Mouse (Mus musculus): ENCODE results near the gene Ltbp3. TPM values are rescaled to one million over a fixed set of nuclear protein-coding genes. Genes with fewer than 3 reads are reported as not detected.

Gene Ltbp3
- polyA plus RNA-seq, 1 experiment from 2014 or later = 1.4 TPM

GRCm38 (mm10) chr19:5731264-5731978 lies 9.3 kb upstream of the Ltbp3 start:
- peak; percentile 93 for DNase-seq
- H3K27ac ChIP-seq (ENCODE audit: low read depth) = 0 out of 2 replicates have a peak overlapping the region, but pooled peaks have one; percentile 5
- H3K27me3 ChIP-seq (ENCODE audit: insufficient read depth, low read length) = peaks cover 1% of the 10 kb centered on the region; the same call in 1 of the 2 replicates
- peaks cover 40% of the 10 kb centered on the region for H3K4me1 ChIP-seq (ENCODE audit: insufficient read depth)
- H3K4me3 ChIP-seq (ENCODE audit: low read depth, low read length) = peak overlapping the region; percentile 62
- H3K9ac ChIP-seq (replicated peaks) = peak overlapping the region; percentile 67
- ATAC-seq = peak; percentile 80
- under 1% methylated on average over 47 of the region's 47 CpGs for WGBS (ENCODE audit: insufficient replicate concordance)
- TF ChIP-seq EP300 (IDR thresholded peaks at IDR 0.05; ENCODE audit: low read depth) (peak; percentile 36; the same call in 1 of the 2 replicates), CTCF (IDR thresholded peaks at IDR 0.05; ENCODE audit: low read depth) (no peak)
- H3K4me2 ChIP-seq (ENCODE audit: low read depth, low read length) = peak overlapping the region; percentile 95
- H3K9me3 ChIP-seq (ENCODE audit: low read length) = no peaks in the 10 kb centered on the region
- no peaks in the 10 kb centered on the region; the same call in 1 of the 2 replicates for H3K36me3 ChIP-seq (replicated peaks; ENCODE audit: insufficient read depth, low read length)

GRCm38 (mm10) chr19:5734325-5734724 lies 6.4 kb upstream of the Ltbp3 start:
- Histone ChIP-seq H3K4me3 (ENCODE audit: low read depth, low read length) (no peak overlapping the region), H3K4me2 (ENCODE audit: low read depth, low read length) (no peak overlapping the region), H3K9ac (replicated peaks) (no peak overlapping the region), H3K4me1 (ENCODE audit: insufficient read depth) (peaks cover 20% of the 10 kb centered on the region), H3K9me3 (ENCODE audit: low read length) (no peaks in the 10 kb centered on the region), H3K36me3 (replicated peaks; ENCODE audit: insufficient read depth, low read length) (no peaks in the 10 kb centered on the region; the same call in 1 of the 2 replicates), H3K27me3 (ENCODE audit: insufficient read depth, low read length) (peaks cover 8% of the 10 kb centered on the region), H3K27ac (ENCODE audit: low read depth) (no peak overlapping the region)
- DNase-seq = no peak
- WGBS (ENCODE audit: insufficient replicate concordance) = 65% methylated on average over 9 of the region's 9 CpGs
- no peak for TF ChIP-seq EP300 (IDR thresholded peaks at IDR 0.05; ENCODE audit: low read depth)
- TF ChIP-seq CTCF (IDR thresholded peaks at IDR 0.05; ENCODE audit: low read depth) = no peak
- no peak for ATAC-seq

GRCm38 (mm10) chr19:5739446-5739845 lies 1.3 kb upstream of the Ltbp3 start:
- H3K9ac ChIP-seq (replicated peaks) = no peak overlapping the region
- H3K9me3 ChIP-seq (ENCODE audit: low read length) = no peaks in the 10 kb centered on the region
- H3K4me1 ChIP-seq (ENCODE audit: insufficient read depth) = peaks cover 2% of the 10 kb centered on the region; the same call in 1 of the 2 replicates
- H3K4me2 ChIP-seq (ENCODE audit: low read depth, low read length) = no peak overlapping the region
- no peaks in the 10 kb centered on the region for H3K36me3 ChIP-seq (replicated peaks; ENCODE audit: insufficient read depth, low read length)
- DNase-seq = no peak
- H3K27me3 ChIP-seq (ENCODE audit: insufficient read depth, low read length) = peaks cover 56% of the 10 kb centered on the region
- WGBS (ENCODE audit: insufficient replicate concordance) = 49% methylated on average over 2 of the region's 2 CpGs
- H3K4me3 ChIP-seq (ENCODE audit: low read depth, low read length) = no peak overlapping the region
- H3K27ac ChIP-seq (ENCODE audit: low read depth) = no peak overlapping the region
- TF ChIP-seq EP300 (IDR thresholded peaks at IDR 0.05; ENCODE audit: low read depth) (no peak), CTCF (IDR thresholded peaks at IDR 0.05; ENCODE audit: low read depth) (no peak)
- no peak for ATAC-seq

GRCm38 (mm10) chr19:5741641-5742240 lies 1.0 kb downstream of the Ltbp3 start:
- no peak for DNase-seq
- Histone ChIP-seq H3K36me3 (replicated peaks; ENCODE audit: insufficient read depth, low read length) (no peaks in the 10 kb centered on the region), H3K4me2 (ENCODE audit: low read depth, low read length) (peak overlapping the region; percentile 69), H3K9ac (replicated peaks) (peak overlapping the region; percentile 43), H3K9me3 (ENCODE audit: low read length) (no peaks in the 10 kb centered on the region), H3K27ac (ENCODE audit: low read depth) (no peak overlapping the region), H3K4me3 (ENCODE audit: low read depth, low read length) (peak overlapping the region; percentile 50), H3K27me3 (ENCODE audit: insufficient read depth, low read length) (peaks cover 74% of the 10 kb centered on the region), H3K4me1 (ENCODE audit: insufficient read depth) (peaks cover 12% of the 10 kb centered on the region)
- ATAC-seq = peak; percentile 38
- TF ChIP-seq EP300 (IDR thresholded peaks at IDR 0.05; ENCODE audit: low read depth) (no peak), CTCF (IDR thresholded peaks at IDR 0.05; ENCODE audit: low read depth) (no peak)
- under 1% methylated on average over 46 of the region's 55 CpGs for WGBS (ENCODE audit: insufficient replicate concordance)

GRCm38 (mm10) chr19:5742241-5742641 lies 1.5 kb downstream of the Ltbp3 start:
- Histone ChIP-seq H3K9me3 (ENCODE audit: low read length) (no peaks in the 10 kb centered on the region), H3K4me3 (ENCODE audit: low read depth, low read length) (peak overlapping the region; percentile 50), H3K27me3 (ENCODE audit: insufficient read depth, low read length) (peaks cover 77% of the 10 kb centered on the region), H3K4me2 (ENCODE audit: low read depth, low read length) (peak overlapping the region; percentile 69), H3K9ac (replicated peaks) (peak overlapping the region; percentile 43), H3K27ac (ENCODE audit: low read depth) (no peak overlapping the region), H3K36me3 (replicated peaks; ENCODE audit: insufficient read depth, low read length) (no peaks in the 10 kb centered on the region), H3K4me1 (ENCODE audit: insufficient read depth) (peaks cover 14% of the 10 kb centered on the region)
- DNase-seq = no peak
- WGBS (ENCODE audit: insufficient replicate concordance) = 7% methylated on average over 24 of the region's 32 CpGs
- no peak for TF ChIP-seq CTCF (IDR thresholded peaks at IDR 0.05; ENCODE audit: low read depth)
- no peak for TF ChIP-seq EP300 (IDR thresholded peaks at IDR 0.05; ENCODE audit: low read depth)
- peak; percentile 12; the same call in 1 of the 2 replicates for ATAC-seq

- no peak overlapping the region for H3K4me2 ChIP-seq (ENCODE audit: low read depth, low read length)
- H3K4me3 ChIP-seq (ENCODE audit: low read depth, low read length) = no peak overlapping the region
- H3K9me3 ChIP-seq (ENCODE audit: low read length) = no peaks in the 10 kb centered on the region
- peaks cover 14% of the 10 kb centered on the region for H3K4me1 ChIP-seq (ENCODE audit: insufficient read depth)
- no peak overlapping the region for H3K9ac ChIP-seq (replicated peaks)
- H3K36me3 ChIP-seq (replicated peaks; ENCODE audit: insufficient read depth, low read length) = no peaks in the 10 kb centered on the region
- DNase-seq = no peak
- TF ChIP-seq CTCF (IDR thresholded peaks at IDR 0.05; ENCODE audit: low read depth) (no peak), EP300 (IDR thresholded peaks at IDR 0.05; ENCODE audit: low read depth) (no peak)
- no peak overlapping the region for H3K27ac ChIP-seq (ENCODE audit: low read depth)
- no peak for ATAC-seq
- peaks cover 85% of the 10 kb centered on the region for H3K27me3 ChIP-seq (ENCODE audit: insufficient read depth, low read length)
- 34% methylated on average over 5 of the region's 5 CpGs for WGBS (ENCODE audit: insufficient replicate concordance)
These were observed 2.9 kb downstream of the Ltbp3 start for GRCm38 (mm10) chr19:5743576-5743975.

All from liver, postnatal 0 days (tissue).